Mouse (Mus musculus) limb, embryonic 10.5 days (tissue): ENCODE results near the gene Haspin. TPM values are rescaled to one million over a fixed set of nuclear protein-coding genes. Genes with fewer than 3 reads are reported as not detected.

Source experiments
- DNase-seq: peaks from one replicate; pipeline ENCODE4 v3.0.0-alpha.2; 2017; ENCODE audit warnings: low spot score
- H3K27ac ChIP-seq: fragments of 300-500 bp; sonication (generic); 2 replicates; pipeline ENCODE4 v1.5.1; 2016; ENCODE audit warnings: mild to moderate bottlenecking
- H3K27me3 ChIP-seq: fragments of 300-500 bp; sonication (generic); 2 replicates; pipeline ENCODE4 v1.6.1; 2016; ENCODE audit warnings: low read depth, mild to moderate bottlenecking; ENCODE audit not compliant: poor library complexity, severe bottlenecking
- H3K36me3 ChIP-seq: fragments of 300-500 bp; sonication (generic); 2 replicates; pipeline ENCODE4 v1.6.1; 2016; ENCODE audit warnings: mild to moderate bottlenecking, moderate library complexity
- H3K4me1 ChIP-seq: fragments of 300-500 bp; sonication (generic); 2 replicates; pipeline ENCODE4 v1.6.1; 2016
- H3K4me3 ChIP-seq: fragments of 300-500 bp; sonication (generic); 2 replicates; pipeline ENCODE4 v1.5.1; 2016; ENCODE audit warnings: mild to moderate bottlenecking, moderate library complexity
- H3K9me3 ChIP-seq: fragments of 300-500 bp; sonication (generic); replicated peaks from 2 replicates; pipeline ENCODE4 v1.6.1; 2016; ENCODE audit warnings: mild to moderate bottlenecking
- WGBS: fragments of 180-500 bp; shearing (Covaris S2); methylation state at CpG from one replicate; pipeline ENCODE4 v1.1.7; 2016; 5-methylcytosine and 5-hydroxymethylcytosine counted together
- polyA plus RNA-seq: library from polyadenylated mRNA; unstranded; fragments of >200 nt; fragmentation: Nextera tagmentation; extraction: Ambion mirVana; gene quantifications from 2 replicates; pipeline ENCODE4 v1.2.1, GENCODE M21; 2016

Gene Haspin
- polyA plus RNA-seq: 25.5 and 25.7 TPM in 2 replicates

GRCm38 (mm10) chr11:73137591-73138501 is at the start of gene Haspin:
Gene Haspin, minus strand, starts transcription at chr11:73138294.
- peak within 1 kb of the TSS; percentile 86 for H3K4me3 ChIP-seq
- peaks cover 38% of the 10 kb centered on the region for H3K36me3 ChIP-seq
- peak within 1 kb of the TSS; percentile 91 for H3K27ac ChIP-seq
- H3K9me3 ChIP-seq: no peaks in the 10 kb centered on the region
- WGBS: under 1% methylated on average over 84 of the region's 84 CpGs
- H3K27me3 ChIP-seq: no peaks in the 10 kb centered on the region
- peaks cover 34% of the 10 kb centered on the region for H3K4me1 ChIP-seq
- peak; percentile 97 for DNase-seq

- no peaks in the 10 kb centered on the region for H3K27me3 ChIP-seq
- H3K36me3 ChIP-seq: peaks cover 91% of the 10 kb centered on the region
- no peak overlapping the region for H3K27ac ChIP-seq
- no peak overlapping the region for H3K4me3 ChIP-seq
- 90% methylated on average over 6 of the region's 6 CpGs for WGBS
- H3K9me3 ChIP-seq: no peaks in the 10 kb centered on the region
- H3K4me1 ChIP-seq: no peaks in the 10 kb centered on the region
- DNase-seq: no peak
Measured at GRCm38 (mm10) chr11:73187231-73187630, 49.1 kb upstream of the Haspin start.

- no peaks in the 10 kb centered on the region for H3K27me3 ChIP-seq
- no peaks in the 10 kb centered on the region for H3K4me1 ChIP-seq
- peaks cover 84% of the 10 kb centered on the region for H3K36me3 ChIP-seq
- WGBS: 95% methylated on average over 10 of the region's 10 CpGs
- no peaks in the 10 kb centered on the region for H3K9me3 ChIP-seq
- no peak overlapping the region for H3K27ac ChIP-seq
- DNase-seq: no peak
- H3K4me3 ChIP-seq: no peak overlapping the region
Measured at GRCm38 (mm10) chr11:73185872-73186615, 48.0 kb upstream of the Haspin start.

GRCm38 (mm10) chr11:73177895-73178294 is 39.8 kb upstream of the Haspin start:
- WGBS: 5% methylated on average over 2 of the region's 2 CpGs
- peaks cover 26% of the 10 kb centered on the region for H3K4me1 ChIP-seq
- H3K27me3 ChIP-seq: no peaks in the 10 kb centered on the region
- peaks cover 41% of the 10 kb centered on the region for H3K36me3 ChIP-seq
- H3K4me3 ChIP-seq: peak overlapping the region; percentile 95
- no peak for DNase-seq
- no peaks in the 10 kb centered on the region for H3K9me3 ChIP-seq
- H3K27ac ChIP-seq: peak overlapping the region; percentile 94

- Histone ChIP-seq H3K27ac (peak overlapping the region; percentile 94), H3K36me3 (peaks cover 41% of the 10 kb centered on the region), H3K4me3 (peak overlapping the region; percentile 95), H3K4me1 (peaks cover 26% of the 10 kb centered on the region), H3K9me3 (no peaks in the 10 kb centered on the region), H3K27me3 (no peaks in the 10 kb centered on the region)
- WGBS: 0% methylated on average over 28 of the region's 28 CpGs
- peak; percentile 86 for DNase-seq
Measured at GRCm38 (mm10) chr11:73177509-73177875, 39.4 kb upstream of the Haspin start.

GRCm38 (mm10) chr11:73176608-73177508 is 38.8 kb upstream of the Haspin start, which contains the start of the genes Emc6 and Tax1bp3:
Gene Emc6, minus strand, starts transcription at chr11:73177037.
Gene Tax1bp3, plus strand, starts transcription at chr11:73177083.
- no peaks in the 10 kb centered on the region for H3K27me3 ChIP-seq
- peak within 1 kb of the TSS; percentile 95 for H3K4me3 ChIP-seq
- H3K27ac ChIP-seq: peak within 1 kb of the TSS; percentile 94
- under 1% methylated on average over 81 of the region's 81 CpGs for WGBS
- peaks cover 42% of the 10 kb centered on the region for H3K36me3 ChIP-seq
- H3K4me1 ChIP-seq: peaks cover 26% of the 10 kb centered on the region
- peak; percentile 97 for DNase-seq
- H3K9me3 ChIP-seq: no peaks in the 10 kb centered on the region

- peak overlapping the region; percentile 94 for H3K27ac ChIP-seq
- no peak for DNase-seq
- H3K9me3 ChIP-seq: no peaks in the 10 kb centered on the region
- peaks cover 26% of the 10 kb centered on the region for H3K4me1 ChIP-seq
- 2% methylated on average over 15 of the region's 15 CpGs for WGBS
- no peaks in the 10 kb centered on the region for H3K27me3 ChIP-seq
- peaks cover 48% of the 10 kb centered on the region for H3K36me3 ChIP-seq
- peak overlapping the region; percentile 95 for H3K4me3 ChIP-seq
Measured at GRCm38 (mm10) chr11:73176186-73176585, 38.1 kb upstream of the Haspin start.

GRCm38 (mm10) chr11:73175612-73176011 is 37.5 kb upstream of the Haspin start:
- Histone ChIP-seq H3K27me3 (no peaks in the 10 kb centered on the region), H3K4me3 (peak overlapping the region; percentile 95), H3K36me3 (peaks cover 50% of the 10 kb centered on the region), H3K9me3 (no peaks in the 10 kb centered on the region), H3K27ac (peak overlapping the region; percentile 94; the same call in 1 of the 2 replicates), H3K4me1 (peaks cover 26% of the 10 kb centered on the region)
- no peak for DNase-seq
- WGBS: 48% methylated on average over 8 of the region's 8 CpGs

- Histone ChIP-seq H3K36me3 (peaks cover 51% of the 10 kb centered on the region), H3K27me3 (no peaks in the 10 kb centered on the region), H3K4me1 (peaks cover 12% of the 10 kb centered on the region), H3K4me3 (no peak overlapping the region), H3K27ac (no peak overlapping the region), H3K9me3 (no peaks in the 10 kb centered on the region)
- WGBS: 70% methylated on average over 5 of the region's 5 CpGs
- DNase-seq: no peak
Measured at GRCm38 (mm10) chr11:73172186-73172585, 34.1 kb upstream of the Haspin start.

GRCm38 (mm10) chr11:73169231-73169630 is 31.1 kb upstream of the Haspin start:
- Histone ChIP-seq H3K27ac (no peak overlapping the region), H3K27me3 (no peaks in the 10 kb centered on the region), H3K4me3 (no peak overlapping the region), H3K36me3 (peaks cover 42% of the 10 kb centered on the region), H3K9me3 (no peaks in the 10 kb centered on the region), H3K4me1 (no peaks in the 10 kb centered on the region)
- 57% methylated on average over 4 of the region's 4 CpGs for WGBS
- peak; percentile 59 for DNase-seq

GRCm38 (mm10) chr11:73168576-73168975 is 30.5 kb upstream of the Haspin start:
- no peak for DNase-seq
- no peaks in the 10 kb centered on the region for H3K4me1 ChIP-seq
- H3K27ac ChIP-seq: no peak overlapping the region
- no peaks in the 10 kb centered on the region for H3K9me3 ChIP-seq
- no peaks in the 10 kb centered on the region for H3K27me3 ChIP-seq
- no peak overlapping the region for H3K4me3 ChIP-seq
- H3K36me3 ChIP-seq: peaks cover 35% of the 10 kb centered on the region
- WGBS: 83% methylated on average over 6 of the region's 6 CpGs

- DNase-seq: no peak
- no peaks in the 10 kb centered on the region for H3K9me3 ChIP-seq
- 88% methylated on average over 8 of the region's 8 CpGs for whole genome bisulfite sequencing
- no peaks in the 10 kb centered on the region for H3K4me1 ChIP-seq
- H3K27me3 ChIP-seq: no peaks in the 10 kb centered on the region
- H3K36me3 ChIP-seq: peaks cover 30% of the 10 kb centered on the region
- no peak overlapping the region for H3K27ac ChIP-seq
- H3K4me3 ChIP-seq: no peak overlapping the region
Measured at GRCm38 (mm10) chr11:73168071-73168470, 30.0 kb upstream of the Haspin start.
